Mouse (Mus musculus) G1E (cell line): ENCODE measurements at regions not wholly inside any gene's neighbourhood (a gene's known extent, or its start where the extent isn't known, plus 50 kb on each side); places are given as distances from the start of the nearest gene placed in this dataset.

Experiments used
- CTCF ChIP-seq: IDR thresholded peaks from 2 replicates; pipeline ENCODE4 v1.5.1; 2012; ENCODE audit warnings: low read depth, low read length, inconsistent platforms, mixed read lengths
- GATA1 ChIP-seq: IDR thresholded peaks from 2 replicates; pipeline ENCODE4 v1.6.1; 2012; ENCODE audit warnings: borderline replicate concordance, low read length, inconsistent platforms, mixed read lengths
- GATA2 ChIP-seq: IDR thresholded peaks from 2 replicates; pipeline ENCODE4 v1.6.1; 2012; ENCODE audit warnings: low read depth, low read length, inconsistent platforms, borderline replicate concordance
- TAL1 ChIP-seq: conservative IDR thresholded peaks from 2 replicates; pipeline ENCODE4 v1.6.1; 2012; ENCODE audit warnings: low read depth, low read length, inconsistent platforms, mixed read lengths

DNA sequence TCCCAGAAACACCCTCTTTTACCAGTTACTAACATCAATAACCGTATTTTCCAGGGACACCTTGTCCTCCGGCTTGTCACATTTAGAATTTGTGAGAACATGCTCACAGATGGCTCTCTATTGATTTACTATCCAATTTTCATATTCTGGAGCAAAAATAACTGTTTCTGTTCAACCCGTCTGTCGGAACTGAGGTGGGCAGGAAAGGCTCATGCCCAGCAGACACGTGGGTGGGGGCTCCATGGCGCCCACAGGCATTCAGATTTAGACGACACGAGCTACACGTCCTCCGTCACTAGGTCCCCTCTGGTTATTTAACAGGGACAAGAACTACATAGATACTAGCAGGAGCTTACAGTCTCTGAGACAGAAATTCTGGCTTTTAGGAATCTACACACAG lies 262.2 kb upstream of the Sulf2 start:
- TF ChIP-seq CTCF (no peak), TAL1 (no peak), GATA2 (no peak), GATA1 (no peak)
